Mouse (Mus musculus): ENCODE results near the gene Cd79a.

- TF ChIP-seq POLR2A (IDR thresholded peaks at IDR 0.05; ENCODE audit: borderline replicate concordance, low read depth, low read length) (no peak), CTCF (IDR thresholded peaks at IDR 0.05; ENCODE audit: low read depth, low read length) (peak; percentile 94)
These were observed 52.9 kb downstream of the Cd79a start for GRCm38 (mm10) chr7:24949958-24950623.

All from bone marrow macrophage, adult 2 months (primary cell).